Mouse (Mus musculus) heart, adult 2 months (tissue): ENCODE measurements around the gene Pimreg.

Experiments used
- CTCF ChIP-seq: fragments of 200-600 bp; IDR thresholded peaks from 2 replicates; pipeline ENCODE4 v1.8.1; 2022; ENCODE audit warnings: antibody characterized with exemption, mild to moderate bottlenecking, moderate library complexity
- POLR2A ChIP-seq: fragments of 200-500 bp; IDR thresholded peaks from 2 replicates; pipeline ENCODE4 v1.6.1; 2011; ENCODE audit warnings: mild to moderate bottlenecking, low read depth, low read length, control low read depth; ENCODE audit not compliant: insufficient read depth

DNA sequence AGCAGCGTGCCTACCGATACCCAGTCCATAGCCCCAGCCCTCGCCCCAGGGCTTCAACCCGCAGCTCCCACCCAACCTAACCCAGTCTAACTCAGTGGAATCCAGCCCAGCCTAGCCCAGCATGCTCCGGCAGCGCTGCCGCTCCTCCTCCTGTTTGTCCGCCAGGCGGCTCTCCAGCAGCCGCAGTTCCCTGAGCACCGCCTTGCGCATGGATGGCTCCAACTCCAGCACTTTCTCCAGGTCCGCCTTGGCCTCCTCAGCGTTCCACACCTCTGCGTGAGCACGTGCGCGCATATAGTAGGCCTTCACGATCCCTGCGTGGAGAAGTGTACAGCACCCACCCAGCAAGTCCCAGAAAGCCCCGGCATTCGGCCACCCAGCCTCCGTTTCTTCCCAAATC is 12.7 kb upstream of the Pimreg start:
- TF ChIP-seq CTCF = peak; percentile 55
- no peak for TF ChIP-seq POLR2A
